Mouse (Mus musculus) erythroblast, embryonic 14.5 days (primary cell): Measurements from ENCODE around the gene Tspan3.

Experiments
- GATA1 ChIP-seq: IDR thresholded peaks from 2 replicates; pipeline ENCODE4 v1.6.1; 2012; ENCODE audit warnings: low read length, inconsistent platforms, mixed read lengths
- TAL1 ChIP-seq: IDR thresholded peaks from 3 replicates; pipeline ENCODE4 v1.6.1; 2012; ENCODE audit warnings: low read length, inconsistent platforms, mixed read lengths

DNA sequence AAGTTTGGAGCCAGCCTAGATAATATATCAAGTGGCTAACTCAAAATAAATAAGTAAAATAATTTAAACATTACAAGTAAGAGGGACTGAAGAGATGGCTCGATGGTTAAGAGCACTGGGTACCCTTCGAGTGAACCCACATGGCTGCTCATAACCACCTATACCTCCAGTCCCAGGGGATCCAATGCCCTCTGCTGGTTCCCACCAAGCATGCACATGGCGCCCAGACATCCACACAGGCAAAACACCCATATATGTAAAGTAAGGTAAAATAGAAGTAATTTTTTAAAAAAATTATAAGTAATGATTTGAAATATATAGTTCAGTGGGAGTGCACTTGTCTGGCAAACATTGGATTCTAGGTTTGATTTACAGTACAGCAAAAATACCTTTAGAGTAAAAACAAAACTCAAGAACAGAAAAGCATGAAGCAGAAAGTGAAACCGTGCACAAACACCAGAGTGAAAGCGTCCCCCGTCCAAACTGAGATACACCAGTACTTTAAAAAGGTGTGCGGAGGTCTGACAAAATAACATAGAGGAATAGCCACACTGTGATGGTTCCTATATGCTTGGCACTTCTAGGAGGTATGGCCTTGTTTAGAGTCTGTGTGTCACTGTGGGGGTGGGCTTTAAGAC lies 20.8 kb downstream of the Tspan3 start:
- no peak for TF ChIP-seq TAL1
- no peak for TF ChIP-seq GATA1
